Mouse (Mus musculus) heart, adult 2 months (tissue): ENCODE measurements around the gene Hyal1. TPM values are rescaled to one million over a fixed set of nuclear protein-coding genes. Genes with fewer than 3 reads are reported as not detected.

Experiments
- DNase-seq, 2 experiments: peaks; one replicate each; pipeline ENCODE4 v3.0.0; 2021
- H3K27ac ChIP-seq: fragments of 200-600 bp; 2 replicates; pipeline ENCODE4 v1.8.1; 2022
- H3K27me3 ChIP-seq: fragments of 200-500 bp; 2 replicates; pipeline ENCODE4 v1.6.1; 2012; ENCODE audit warnings: mild to moderate bottlenecking, low read length, inconsistent platforms, mixed read lengths; ENCODE audit not compliant: control insufficient read depth, insufficient read depth
- H3K36me3 ChIP-seq: fragments of 200-500 bp; 2 replicates; pipeline ENCODE4 v1.6.1; 2012; ENCODE audit warnings: low read length, inconsistent platforms; ENCODE audit not compliant: control insufficient read depth, insufficient read depth
- H3K4me1 ChIP-seq: fragments of 200-500 bp; 2 replicates; pipeline ENCODE4 v1.6.1; 2011; ENCODE audit warnings: low read length; ENCODE audit not compliant: control insufficient read depth, insufficient read depth
- H3K4me3 ChIP-seq: fragments of 200-600 bp; 2 replicates; pipeline ENCODE4 v1.8.1; 2022
- H3K79me2 ChIP-seq: fragments of 200-500 bp; replicated peaks from 2 replicates; pipeline ENCODE4 v1.6.1; 2012; ENCODE audit warnings: mild to moderate bottlenecking, inconsistent platforms, low read length, moderate library complexity, mixed read lengths; ENCODE audit not compliant: control insufficient read depth, insufficient read depth
- H3K9ac ChIP-seq: fragments of 200-500 bp; 2 replicates; pipeline ENCODE4 v1.6.1; 2012; ENCODE audit warnings: low read depth, mild to moderate bottlenecking, control low read depth, inconsistent platforms, low read length, mixed read lengths
- CTCF ChIP-seq: fragments of 200-600 bp; IDR thresholded peaks from 2 replicates; pipeline ENCODE4 v1.8.1; 2022; ENCODE audit warnings: antibody characterized with exemption, mild to moderate bottlenecking, moderate library complexity
- EP300 ChIP-seq: fragments of 200-500 bp; IDR thresholded peaks from 2 replicates; pipeline ENCODE4 v1.6.1; 2011; ENCODE audit warnings: low read depth, low read length, control low read depth; ENCODE audit not compliant: insufficient read depth
- POLR2A ChIP-seq: fragments of 200-500 bp; IDR thresholded peaks from 2 replicates; pipeline ENCODE4 v1.6.1; 2011; ENCODE audit warnings: mild to moderate bottlenecking, low read depth, low read length, control low read depth; ENCODE audit not compliant: insufficient read depth
- WGBS: fragments of 180-500 bp; shearing (Covaris S2); methylation state at CpG from one replicate; pipeline ENCODE4 v1.1.7; 2018; 5-methylcytosine and 5-hydroxymethylcytosine counted together
- intact Hi-C: fragments of 180-260 bp; cut with DNase I; formaldehyde crosslinking; loops from one replicate; pipeline ENCODE4 v1.15.1; 2025
- polyA plus RNA-seq: library from polyadenylated mRNA; depleted of rRNA; stranded (reverse); fragments of >200 nt; gene quantifications from 2 replicates; pipeline ENCODE4 v1.2.3, GENCODE M21; 2012
- total RNA-seq, 2 experiments: library from RNA; stranded (reverse); gene quantifications; 2 replicates each; pipeline ENCODE4 v1.2.3; 2021

Hyal1 gene
- total and polyA plus RNA-seq, 3 experiments, result 5.1 to 6.9 (median 5.9) TPM

GRCm38 (mm10) chr9:107539940-107540339, 36.8 kb upstream of the Hyal1 start:
- H3K4me3 ChIP-seq, result no peak overlapping the region
- peaks cover 5% of the 10 kb centered on the region; the same call in 1 of the 2 replicates for H3K36me3 ChIP-seq
- peaks cover 15% of the 10 kb centered on the region for H3K4me1 ChIP-seq
- no peak overlapping the region for H3K9ac ChIP-seq
- H3K27me3 ChIP-seq, result no peaks in the 10 kb centered on the region
- no peak for DNase-seq
- WGBS, result 92% methylated on average over 8 of the region's 8 CpGs
- intact Hi-C loops, result loop anchor here (10.0 kb wide), 2 partner anchors 645 to 855 kb away; partner anchors contain the start of genes Manf and Tex264
- TF ChIP-seq CTCF, result no peak
- TF ChIP-seq POLR2A, result no peak
- TF ChIP-seq EP300, result no peak
- H3K79me2 ChIP-seq, result peaks cover 9% of the 10 kb centered on the region
- H3K27ac ChIP-seq, result no peak overlapping the region

- H3K9ac ChIP-seq, result no peak overlapping the region
- intact Hi-C loops, result loop anchor here (10.0 kb wide), 1 partner anchor 856 kb away; the partner anchor contains the start of gene Tex264
- no peak for DNase-seq
- peaks cover 15% of the 10 kb centered on the region for H3K4me1 ChIP-seq
- H3K36me3 ChIP-seq, result peaks cover 5% of the 10 kb centered on the region; the same call in 1 of the 2 replicates
- TF ChIP-seq EP300 (no peak), POLR2A (no peak), CTCF (no peak)
- 66% methylated on average over 4 of the region's 4 CpGs for WGBS
- no peak overlapping the region for H3K27ac ChIP-seq
- H3K79me2 ChIP-seq, result peaks cover 5% of the 10 kb centered on the region; the same call in 1 of the 2 replicates
- no peaks in the 10 kb centered on the region for H3K27me3 ChIP-seq
- no peak overlapping the region for H3K4me3 ChIP-seq
Measured at GRCm38 (mm10) chr9:107540420-107540819, 36.3 kb upstream of the Hyal1 start.

GRCm38 (mm10) chr9:107541005-107541404, 35.7 kb upstream of the Hyal1 start:
- Histone ChIP-seq H3K36me3 (peaks cover 5% of the 10 kb centered on the region; the same call in 1 of the 2 replicates), H3K9ac (no peak overlapping the region), H3K79me2 (0 out of 2 replicates have a peak, but pooled peaks cover 3% of the 10 kb centered on the region), H3K4me1 (peaks cover 11% of the 10 kb centered on the region), H3K4me3 (peak overlapping the region; percentile 75), H3K27ac (no peak overlapping the region; the same call in 1 of the 2 replicates), H3K27me3 (no peaks in the 10 kb centered on the region)
- TF ChIP-seq POLR2A, result no peak
- no peak for TF ChIP-seq CTCF
- no peak for TF ChIP-seq EP300
- intact Hi-C loops, result loop anchor here (10.0 kb wide), 1 partner anchor 856 kb away; the partner anchor contains the start of gene Tex264
- WGBS, result 33% methylated on average over 10 of the region's 10 CpGs
- DNase-seq, result no peak

DNA sequence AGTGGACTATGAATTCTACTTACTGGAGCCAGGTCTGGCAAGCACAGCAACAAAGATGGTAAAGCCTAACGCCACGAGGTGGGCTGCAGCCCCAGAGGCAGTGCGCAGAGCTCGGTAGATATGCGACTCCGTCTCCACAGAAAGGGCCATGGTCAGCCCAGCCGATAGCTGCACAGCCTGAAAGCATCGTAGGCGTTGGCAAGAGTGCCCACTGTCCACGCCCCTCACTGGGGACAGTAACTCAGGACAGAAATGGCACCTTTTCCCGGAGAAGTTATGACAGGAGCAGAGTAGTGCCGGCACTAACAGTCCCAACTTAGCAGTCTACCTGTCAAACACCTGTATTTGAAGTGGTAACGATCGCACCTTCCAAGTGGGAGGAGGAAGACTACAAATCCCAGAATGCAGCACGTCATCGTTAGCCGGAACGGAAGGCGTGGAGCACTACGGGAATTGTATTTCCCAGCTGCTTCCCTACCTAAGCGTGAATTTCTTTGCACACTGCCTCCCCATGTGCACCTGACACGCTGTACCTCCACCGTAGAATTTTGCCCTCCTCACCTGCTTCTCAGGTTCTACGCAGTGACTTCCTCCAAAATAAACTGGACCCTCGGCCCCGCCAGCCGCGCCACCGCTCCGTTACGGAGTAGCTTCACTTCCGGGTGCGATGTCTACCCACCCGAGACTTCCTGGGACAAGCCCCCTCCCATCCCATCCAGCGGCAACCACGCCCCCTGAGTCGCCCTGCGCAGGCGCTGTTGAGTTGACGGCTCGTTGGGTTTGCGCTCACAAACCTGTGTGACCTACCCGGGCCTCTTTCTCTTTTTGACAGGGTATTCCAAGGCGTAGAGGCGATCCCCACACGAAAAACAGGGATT, 35.0 kb upstream of the Hyal1 start, which contains the start of the genes Cyb561d2 and Nprl2:
Cyb561d2 (minus strand) TSS at position 720 of the 878 bp plus-strand sequence.
Nprl2 (plus strand) TSS at position 753 of the 878 bp plus-strand sequence.
- Histone ChIP-seq H3K79me2 (no peaks in the 10 kb centered on the region), H3K27ac (peak within 1 kb of the TSS; percentile 76), H3K4me3 (peak within 1 kb of the TSS; percentile 75), H3K4me1 (peaks cover 6% of the 10 kb centered on the region), H3K36me3 (peaks cover 3% of the 10 kb centered on the region; the same call in 1 of the 2 replicates), H3K27me3 (no peaks in the 10 kb centered on the region), H3K9ac (peak within 1 kb of the TSS; percentile 69)
- DNase-seq, result peak; percentile 95 to 96
- 1% methylated on average over 46 of the region's 46 CpGs for WGBS
- no peak for TF ChIP-seq CTCF
- peak; percentile 66 for TF ChIP-seq EP300
- TF ChIP-seq POLR2A, result peak; percentile 84
- intact Hi-C loops, result loop anchor here (1.0 to 10.0 kb wide), 2 partner anchors 8 to 857 kb away; partner anchors contain the start of genes Tex264 and Tmem115

GRCm38 (mm10) chr9:107542352-107542686, 34.4 kb upstream of the Hyal1 start:
- Histone ChIP-seq H3K79me2 (no peaks in the 10 kb centered on the region), H3K4me3 (peak overlapping the region; percentile 75), H3K27ac (peak overlapping the region; percentile 76), H3K27me3 (no peaks in the 10 kb centered on the region), H3K9ac (peak overlapping the region; percentile 69), H3K4me1 (peaks cover 5% of the 10 kb centered on the region; the same call in 1 of the 2 replicates), H3K36me3 (no peaks in the 10 kb centered on the region)
- 2% methylated on average over 11 of the region's 11 CpGs for WGBS
- no peak for TF ChIP-seq CTCF
- TF ChIP-seq POLR2A, result no peak
- TF ChIP-seq EP300, result no peak
- intact Hi-C loops, result loop anchor here (1.0 to 10.0 kb wide), 2 partner anchors 9 to 858 kb away; partner anchors contain the start of genes Tex264 and Tmem115
- DNase-seq, result no peak
